Mouse (Mus musculus): Measurements from ENCODE around the gene Pla2g3. TPM values are rescaled to one million over a fixed set of nuclear protein-coding genes. Genes with fewer than 3 reads are reported as not detected.
A peak's percentile ranks its signal among the peaks of the same experiment; 100 is the strongest.

The Pla2g3 gene
- polyA plus RNA-seq, 1 experiment from 2014 or later: 0.99 TPM

- WGBS: 91% methylated on average over 1 of the region's 1 CpGs
- H3K4me1 ChIP-seq (replicated peaks): no peaks in the 10 kb centered on the region
- H3K27me3 ChIP-seq (ENCODE audit: insufficient read depth, poor library complexity, severe bottlenecking): no peaks in the 10 kb centered on the region
- H3K36me3 ChIP-seq: no peaks in the 10 kb centered on the region
- H3K27ac ChIP-seq: no peak overlapping the region
- no peak for DNase-seq (ENCODE audit: low spot score)
- no peaks in the 10 kb centered on the region for H3K9me3 ChIP-seq
- no peak overlapping the region for H3K4me3 ChIP-seq
Observed at GRCm38 (mm10) chr11:3462846-3463245, 25.2 kb upstream of the Pla2g3 start.

- Histone ChIP-seq H3K27me3 (ENCODE audit: insufficient read depth, poor library complexity, severe bottlenecking) (no peaks in the 10 kb centered on the region; the same call in 1 of the 2 replicates), H3K4me1 (replicated peaks) (no peaks in the 10 kb centered on the region), H3K9me3 (no peaks in the 10 kb centered on the region), H3K4me3 (no peak overlapping the region), H3K36me3 (no peaks in the 10 kb centered on the region), H3K27ac (no peak overlapping the region)
- DNase-seq (ENCODE audit: low spot score): no peak
- 26% methylated on average over 11 of the region's 11 CpGs for WGBS
Observed at GRCm38 (mm10) chr11:3471448-3471850, 16.6 kb upstream of the Pla2g3 start.

GRCm38 (mm10) chr11:3472484-3472883 is 15.6 kb upstream of the Pla2g3 start:
- no peaks in the 10 kb centered on the region for H3K9me3 ChIP-seq
- H3K27ac ChIP-seq: no peak overlapping the region
- H3K36me3 ChIP-seq: no peaks in the 10 kb centered on the region
- no peak overlapping the region for H3K4me3 ChIP-seq
- peak; percentile 84 for DNase-seq (ENCODE audit: low spot score)
- H3K4me1 ChIP-seq (replicated peaks): no peaks in the 10 kb centered on the region
- WGBS: 30% methylated on average over 1 of the region's 1 CpGs
- no peaks in the 10 kb centered on the region; the same call in 1 of the 2 replicates for H3K27me3 ChIP-seq (ENCODE audit: insufficient read depth, poor library complexity, severe bottlenecking)

- WGBS: 90% methylated on average over 7 of the region's 7 CpGs
- DNase-seq (ENCODE audit: low spot score): no peak
- H3K27me3 ChIP-seq (ENCODE audit: insufficient read depth, poor library complexity, severe bottlenecking): no peaks in the 10 kb centered on the region; the same call in 1 of the 2 replicates
Observed at GRCm38 (mm10) chr11:3474480-3475115, 13.5 kb upstream of the Pla2g3 start.

GRCm38 (mm10) chr11:3475489-3475888 is 12.6 kb upstream of the Pla2g3 start:
- H3K27ac ChIP-seq: no peak overlapping the region
- DNase-seq (ENCODE audit: low spot score): no peak
- no peak overlapping the region for H3K4me3 ChIP-seq
- no peaks in the 10 kb centered on the region for H3K36me3 ChIP-seq
- H3K9me3 ChIP-seq: no peaks in the 10 kb centered on the region
- H3K4me1 ChIP-seq (replicated peaks): no peaks in the 10 kb centered on the region
- no peaks in the 10 kb centered on the region; the same call in 1 of the 2 replicates for H3K27me3 ChIP-seq (ENCODE audit: insufficient read depth, poor library complexity, severe bottlenecking)

More at GRCm38 (mm10) chr11:3474480-3475115, 13.5 kb upstream of the Pla2g3 start:
- H3K9me3 ChIP-seq: no peaks in the 10 kb centered on the region
- no peak overlapping the region for H3K4me3 ChIP-seq
- H3K27ac ChIP-seq: no peak overlapping the region
- H3K4me1 ChIP-seq (replicated peaks): no peaks in the 10 kb centered on the region
- H3K36me3 ChIP-seq: no peaks in the 10 kb centered on the region

- Histone ChIP-seq H3K27me3 (ENCODE audit: insufficient read depth, poor library complexity, severe bottlenecking) (no peaks in the 10 kb centered on the region), H3K4me3 (no peak overlapping the region), H3K27ac (no peak overlapping the region), H3K36me3 (no peaks in the 10 kb centered on the region), H3K9me3 (no peaks in the 10 kb centered on the region), H3K4me1 (replicated peaks) (peaks cover 9% of the 10 kb centered on the region)
- 66% methylated on average over 11 of the region's 11 CpGs for WGBS
- DNase-seq (ENCODE audit: low spot score): no peak
Observed at GRCm38 (mm10) chr11:3483980-3484642, 4.0 kb upstream of the Pla2g3 start.

- H3K4me1 ChIP-seq (replicated peaks): peaks cover 9% of the 10 kb centered on the region
- H3K36me3 ChIP-seq: no peaks in the 10 kb centered on the region
- H3K27ac ChIP-seq: no peak overlapping the region
- H3K27me3 ChIP-seq (ENCODE audit: insufficient read depth, poor library complexity, severe bottlenecking): no peaks in the 10 kb centered on the region
- no peak overlapping the region for H3K4me3 ChIP-seq
- WGBS: 73% methylated on average over 7 of the region's 7 CpGs
- H3K9me3 ChIP-seq: no peaks in the 10 kb centered on the region
- DNase-seq (ENCODE audit: low spot score): no peak
Observed at GRCm38 (mm10) chr11:3486349-3486748, 1.7 kb upstream of the Pla2g3 start.

- DNase-seq (ENCODE audit: low spot score): no peak
- H3K27ac ChIP-seq: no peak overlapping the region
- WGBS: 81% methylated on average over 5 of the region's 5 CpGs
- H3K9me3 ChIP-seq: no peaks in the 10 kb centered on the region
- H3K27me3 ChIP-seq (ENCODE audit: insufficient read depth, poor library complexity, severe bottlenecking): no peaks in the 10 kb centered on the region
- H3K36me3 ChIP-seq: no peaks in the 10 kb centered on the region
- H3K4me3 ChIP-seq: no peak overlapping the region
- H3K4me1 ChIP-seq (replicated peaks): peaks cover 20% of the 10 kb centered on the region
Observed at GRCm38 (mm10) chr11:3489036-3489435, 952 bp downstream of the Pla2g3 start.

GRCm38 (mm10) chr11:3492748-3493147 is 4.7 kb downstream of the Pla2g3 start:
- Histone ChIP-seq H3K9me3 (no peaks in the 10 kb centered on the region), H3K4me3 (no peak overlapping the region), H3K36me3 (no peaks in the 10 kb centered on the region), H3K4me1 (replicated peaks) (peaks cover 24% of the 10 kb centered on the region), H3K27me3 (ENCODE audit: insufficient read depth, poor library complexity, severe bottlenecking) (no peaks in the 10 kb centered on the region), H3K27ac (no peak overlapping the region)
- DNase-seq (ENCODE audit: low spot score): no peak
- 74% methylated on average over 4 of the region's 4 CpGs for WGBS

- peaks cover 17% of the 10 kb centered on the region for H3K4me1 ChIP-seq (replicated peaks)
- no peak overlapping the region for H3K4me3 ChIP-seq
- 84% methylated on average over 17 of the region's 17 CpGs for WGBS
- no peaks in the 10 kb centered on the region for H3K27me3 ChIP-seq (ENCODE audit: insufficient read depth, poor library complexity, severe bottlenecking)
- peak overlapping the region; percentile 45; the same call in 1 of the 2 replicates for H3K27ac ChIP-seq
- no peaks in the 10 kb centered on the region for H3K36me3 ChIP-seq
- H3K9me3 ChIP-seq: no peaks in the 10 kb centered on the region
- DNase-seq (ENCODE audit: low spot score): no peak
Observed at GRCm38 (mm10) chr11:3494857-3495256, 6.8 kb downstream of the Pla2g3 start.

GRCm38 (mm10) chr11:3495496-3495895 is 7.4 kb downstream of the Pla2g3 start:
- no peak for DNase-seq (ENCODE audit: low spot score)
- H3K27ac ChIP-seq: no peak overlapping the region
- H3K36me3 ChIP-seq: no peaks in the 10 kb centered on the region
- H3K9me3 ChIP-seq: no peaks in the 10 kb centered on the region
- H3K4me1 ChIP-seq (replicated peaks): peaks cover 17% of the 10 kb centered on the region
- H3K27me3 ChIP-seq (ENCODE audit: insufficient read depth, poor library complexity, severe bottlenecking): no peaks in the 10 kb centered on the region
- no peak overlapping the region for H3K4me3 ChIP-seq
- WGBS: 92% methylated on average over 14 of the region's 14 CpGs

- no peak overlapping the region for H3K27ac ChIP-seq
- 0 out of 2 replicates have a peak, but pooled peaks cover under 1% of the 10 kb centered on the region for H3K27me3 ChIP-seq (ENCODE audit: insufficient read depth, poor library complexity, severe bottlenecking)
- H3K36me3 ChIP-seq: no peaks in the 10 kb centered on the region
- H3K4me1 ChIP-seq (replicated peaks): peaks cover 16% of the 10 kb centered on the region
- no peak for DNase-seq (ENCODE audit: low spot score)
- 60% methylated on average over 5 of the region's 5 CpGs for WGBS
- no peaks in the 10 kb centered on the region for H3K9me3 ChIP-seq
- no peak overlapping the region for H3K4me3 ChIP-seq
Observed at GRCm38 (mm10) chr11:3496756-3497155, 8.7 kb downstream of the Pla2g3 start.

GRCm38 (mm10) chr11:3497296-3497695 is 9.2 kb downstream of the Pla2g3 start:
- no peaks in the 10 kb centered on the region for H3K36me3 ChIP-seq

More at GRCm38 (mm10) chr11:3497296-3497695, 9.2 kb downstream of the Pla2g3 start:
- no peak for DNase-seq (ENCODE audit: low spot score)
- peaks cover 10% of the 10 kb centered on the region for H3K4me1 ChIP-seq (replicated peaks)
- no peaks in the 10 kb centered on the region for H3K9me3 ChIP-seq
- 88% methylated on average over 1 of the region's 1 CpGs for WGBS
- no peak overlapping the region for H3K4me3 ChIP-seq
- H3K27me3 ChIP-seq (ENCODE audit: insufficient read depth, poor library complexity, severe bottlenecking): 0 out of 2 replicates have a peak, but pooled peaks cover 5% of the 10 kb centered on the region
- no peak overlapping the region for H3K27ac ChIP-seq

Data from hindbrain, embryonic 10.5 days (tissue).